Mouse (Mus musculus) layer of hippocampus, postnatal 10 days (tissue): Measurements from ENCODE around the gene Pigb. TPM values are rescaled to one million over a fixed set of nuclear protein-coding genes. Genes with fewer than 3 reads are reported as not detected.
"Not testable (repeated sequence)": the region's sequence is repeated elsewhere in the genome, so short reads cannot be mapped to it uniquely, and the experiment has no call there.

Experiments
- DNase-seq, 2 experiments: peaks; one replicate each; pipeline ENCODE4 v3.0.0; 2021; ENCODE audit warnings: low spot score in 2 of 2
- long read RNA-seq: library from polyadenylated mRNA; stranded (forward); transcript quantifications from one replicate; pipeline ENCODE4 v2.0.0, GENCODE M21; 2023
- total RNA-seq, 2 experiments: library from RNA; stranded (reverse); gene quantifications; 2 replicates each; pipeline ENCODE4 v1.2.3; 2021

Pigb gene
- total RNA-seq = 10 to 100 TPM; 14.9 to 16.4 TPM
- long read RNA-seq, partial matches to known transcripts = 0 of 7 reads
- long read RNA-seq, other reads (novel, unspliced or antisense) = 5 of 7 reads

- no peak for DNase-seq
Observed at GRCm38 (mm10) chr9:73040080-73040479, at the start of gene Pigb. TSS of gene Pigb (minus strand) at chr9:73040378.

- no peak for DNase-seq
Observed at GRCm38 (mm10) chr9:73089222-73089920, 49.2 kb upstream of the Pigb start.

- no peak for DNase-seq
Observed at GRCm38 (mm10) chr9:73087581-73087980, 47.4 kb upstream of the Pigb start.

- no peak for DNase-seq
Observed at GRCm38 (mm10) chr9:73087121-73087520, 46.9 kb upstream of the Pigb start.

- no peak for DNase-seq
Observed at GRCm38 (mm10) chr9:73085845-73086244, 45.7 kb upstream of the Pigb start.

GRCm38 (mm10) chr9:73083956-73084355 is 43.8 kb upstream of the Pigb start:
- no peak for DNase-seq

GRCm38 (mm10) chr9:73082291-73083000 is 42.3 kb upstream of the Pigb start:
- DNase-seq = no peak

GRCm38 (mm10) chr9:73079801-73080325 is 39.7 kb upstream of the Pigb start:
- DNase-seq = no peak

GRCm38 (mm10) chr9:73079349-73079748 is 39.2 kb upstream of the Pigb start:
- DNase-seq = not testable (repeated sequence)

- no peak for DNase-seq
Observed at GRCm38 (mm10) chr9:73073169-73073568, 33.0 kb upstream of the Pigb start.

- DNase-seq = no peak
Observed at GRCm38 (mm10) chr9:73072426-73072825, 32.2 kb upstream of the Pigb start.

- DNase-seq = no peak
Observed at GRCm38 (mm10) chr9:73070971-73071659, 30.9 kb upstream of the Pigb start.

GRCm38 (mm10) chr9:73068688-73069087 is 28.5 kb upstream of the Pigb start:
- no peak for DNase-seq

- no peak for DNase-seq
Observed at GRCm38 (mm10) chr9:73068230-73068679, 28.1 kb upstream of the Pigb start.

GRCm38 (mm10) chr9:73067086-73067485 is 26.9 kb upstream of the Pigb start:
- no peak for DNase-seq

- DNase-seq = peak in 1 of 2 experiments; percentile 24
Observed at GRCm38 (mm10) chr9:73063621-73064290, 23.6 kb upstream of the Pigb start.

GRCm38 (mm10) chr9:73059224-73059623 is 19.0 kb upstream of the Pigb start:
- no peak for DNase-seq

- DNase-seq = no peak
Observed at GRCm38 (mm10) chr9:73055441-73055911, 15.3 kb upstream of the Pigb start.

GRCm38 (mm10) chr9:73050606-73051005 is 10.4 kb upstream of the Pigb start:
- DNase-seq = peak in 1 of 2 experiments; percentile 32

GRCm38 (mm10) chr9:73049833-73050232 is 9.7 kb upstream of the Pigb start:
- no peak for DNase-seq

GRCm38 (mm10) chr9:73048927-73049326 is 8.7 kb upstream of the Pigb start:
- DNase-seq = no peak
